17 mouse cellular contexts compared by ENCODE assay signal in the genomic region with DNA sequence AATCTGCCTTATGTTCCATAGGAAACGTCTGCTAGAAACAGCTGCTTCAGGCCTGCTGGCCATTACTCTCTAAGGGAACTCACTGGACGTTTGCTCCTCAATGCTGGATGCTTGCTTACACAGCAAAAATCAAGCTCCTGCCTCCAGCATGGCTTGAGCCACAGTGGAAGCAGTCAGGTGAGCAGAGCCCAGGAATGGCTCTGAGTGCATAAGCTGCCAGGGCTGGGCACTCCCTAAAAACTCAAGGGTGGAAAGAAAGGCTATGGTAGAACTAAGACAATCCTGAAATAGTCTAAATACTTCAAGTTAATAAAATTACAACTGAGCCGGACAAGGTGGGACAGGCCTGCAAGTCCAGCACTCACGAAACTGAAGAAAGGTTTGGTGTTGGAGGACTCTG. TPM values are rescaled to one million over a fixed set of nuclear protein-coding genes. Genes with fewer than 3 reads are reported as not detected.
A peak's percentile ranks its signal among the peaks of the same experiment; 100 is the strongest.
DNase-seq lines count a peak whose midpoint lies in the region; ATAC-seq and TF ChIP-seq lines count a peak whose summit lies in the region.
"Had no signal": no experiment of that assay in that cellular context is flagged by ENCODE, and none has a peak within 500 bp of the region (broad histone marks: within the 10 kb centered on the region; RNA-seq: fewer than 3 reads in every experiment).

No protein-coding gene starts in this region.

- no peak for TF ChIP-seq CTCF in gastrocnemius, adult 2 months (IDR thresholded peaks at IDR 0.05)
- no peak for TF ChIP-seq CTCF in liver, postnatal 0 days (IDR thresholded peaks at IDR 0.05; ENCODE audit: low read depth)

- no peak overlapping the region for H3K4me2 ChIP-seq in forebrain, embryonic 13.5 days
- H3K4me2 ChIP-seq in liver, postnatal 0 days (ENCODE audit: low read depth, low read length): no peak overlapping the region
- H3K4me2 ChIP-seq: hindbrain, embryonic 12.5 days; kidney, embryonic 15.5 days had no signal

- no peaks in the 10 kb centered on the region for H3K27me3 ChIP-seq in forebrain, embryonic 13.5 days
- H3K27me3 ChIP-seq in liver, postnatal 0 days (ENCODE audit: insufficient read depth, low read length): no peaks in the 10 kb centered on the region
- H3K27me3 ChIP-seq: hindbrain, embryonic 12.5 days; kidney, embryonic 15.5 days; megakaryocyte, embryonic 14.5 days had no signal

- no peaks in the 10 kb centered on the region for H3K9me3 ChIP-seq in ES-E14 (ENCODE audit: control insufficient read depth, insufficient read depth, low read depth, low read length)
- H3K9me3 ChIP-seq in forebrain, embryonic 13.5 days (replicated peaks): no peaks in the 10 kb centered on the region
- H3K9me3 ChIP-seq in liver, postnatal 0 days (ENCODE audit: low read length): no peaks in the 10 kb centered on the region
- H3K9me3 ChIP-seq: hindbrain, embryonic 12.5 days; kidney, embryonic 15.5 days; megakaryocyte, embryonic 14.5 days had no signal

- intact Hi-C loops in gastrocnemius, adult 2 months (cut with DNase I): no loop called here

- H3K27ac ChIP-seq in gastrocnemius, adult 2 months: peak overlapping the region; percentile 51; the same call in 1 of the 2 replicates
- H3K27ac ChIP-seq in ES-E14 (ENCODE audit: insufficient read depth, low read depth, low read length, poor library complexity, severe bottlenecking): no peak overlapping the region
- peak overlapping the region; percentile 89 for H3K27ac ChIP-seq in forebrain, embryonic 13.5 days
- no peak overlapping the region for H3K27ac ChIP-seq in liver, postnatal 0 days (ENCODE audit: low read depth)
- H3K27ac ChIP-seq: hindbrain, embryonic 12.5 days; kidney, embryonic 15.5 days had no signal

- H3K4me3 ChIP-seq in gastrocnemius, adult 2 months: no peak overlapping the region; the same call in 1 of the 2 replicates
- no peak overlapping the region for H3K4me3 ChIP-seq in ES-E14 (ENCODE audit: insufficient read depth in 1 of 2, low read depth in 1 of 2, low read length in 2 of 2, poor library complexity in 1 of 2, severe bottlenecking in 1 of 2)
- H3K4me3 ChIP-seq in forebrain, embryonic 13.5 days: no peak overlapping the region
- H3K4me3 ChIP-seq in liver, postnatal 0 days (ENCODE audit: low read depth, low read length): no peak overlapping the region
- H3K4me3 ChIP-seq: hindbrain, embryonic 12.5 days; kidney, embryonic 15.5 days; megakaryocyte, embryonic 14.5 days had no signal

- peak; percentile 23 for DNase-seq in gastrocnemius, adult 2 months
- DNase-seq in gastrocnemius, postnatal 4 days (ENCODE audit: low spot score in 2 of 2): no peak
- DNase-seq in kidney, postnatal 36 days: peak; percentile 13 to 19
- DNase-seq in kidney, adult 8-10 months: no peak
- DNase-seq in ES-E14 (ENCODE audit: low read depth, low spot score): no peak
- DNase-seq in testis, postnatal 10 days (ENCODE audit: low spot score): no peak
- DNase-seq in liver, postnatal 0 days: no peak
- DNase-seq: adrenal gland, postnatal 14 days; cerebellum, adult 18-20 months; layer of hippocampus, postnatal 36 days; liver; lung, adult 18-20 months; thymus, adult 18-20 months had no signal

- 76% methylated on average over 4 of the region's 4 CpGs for WGBS in forebrain, embryonic 13.5 days
- WGBS in liver, postnatal 0 days (ENCODE audit: insufficient replicate concordance): 78% methylated on average over 4 of the region's 4 CpGs

- no peak for ATAC-seq in forebrain, embryonic 13.5 days
- ATAC-seq in liver, postnatal 0 days: no peak

- TF ChIP-seq EP300 in liver, postnatal 0 days (IDR thresholded peaks at IDR 0.05; ENCODE audit: low read depth): no peak

- H3K4me1 ChIP-seq in ES-E14 (ENCODE audit: control insufficient read depth in 2 of 2, insufficient read depth in 2 of 2, low read length in 2 of 2, poor library complexity in 1 of 2): no peaks in the 10 kb centered on the region
- H3K4me1 ChIP-seq in forebrain, embryonic 13.5 days: peaks cover 47% of the 10 kb centered on the region
- peaks cover 5% of the 10 kb centered on the region; the same call in 1 of the 2 replicates for H3K4me1 ChIP-seq in liver, postnatal 0 days (ENCODE audit: insufficient read depth)
- H3K4me1 ChIP-seq: kidney, embryonic 15.5 days had no signal

- H3K9ac ChIP-seq in ES-E14 (ENCODE audit: insufficient read depth, low read depth, low read length, poor library complexity, severe bottlenecking): no peak overlapping the region
- 0 out of 2 replicates have a peak overlapping the region, but pooled peaks have one; percentile 26 for H3K9ac ChIP-seq in forebrain, embryonic 13.5 days
- H3K9ac ChIP-seq in liver, postnatal 0 days (replicated peaks): no peak overlapping the region
- H3K9ac ChIP-seq: hindbrain, embryonic 12.5 days; kidney, embryonic 15.5 days had no signal

- no peaks in the 10 kb centered on the region for H3K36me3 ChIP-seq in ES-E14 (ENCODE audit: control insufficient read depth, insufficient read depth, low read length, poor library complexity, severe bottlenecking)
- no peaks in the 10 kb centered on the region for H3K36me3 ChIP-seq in forebrain, embryonic 13.5 days (ENCODE audit: poor library complexity, severe bottlenecking)
- H3K36me3 ChIP-seq in liver, postnatal 0 days (replicated peaks; ENCODE audit: insufficient read depth, low read length): no peaks in the 10 kb centered on the region
- H3K36me3 ChIP-seq: hindbrain, embryonic 12.5 days; kidney, embryonic 15.5 days had no signal

- in situ Hi-C loops in ES-E14 (cut with MboI; ENCODE audit: low sequenced_read_pairs in 2 of 2, unreplicated experiment in 2 of 2): no loop called here

TF ChIP-seq in ES-E14, 5 proteins besides CTCF, POLR2A, EP300 and RAD21:
- TF ChIP-seq ZC3H11A (IDR thresholded peaks at IDR 0.05; ENCODE audit: borderline replicate concordance, low read depth, low read length) (no peak), HCFC1 (IDR thresholded peaks at IDR 0.05; ENCODE audit: borderline replicate concordance, insufficient read depth, low read length) (no peak), MAFK (IDR thresholded peaks at IDR 0.05; ENCODE audit: insufficient read depth, low read depth, low read length) (0 out of 2 replicates have a peak, but pooled peaks have one; percentile 46)

RNA-seq across cellular contexts. Expression of a gene that starts 30.7 kb away (rescaled TPM):
- total RNA-seq in gastrocnemius, adult 2 months (2021): 10 to 100 TPM; 35.4 to 35.5 TPM
- 10 to 100 TPM; 29.5 to 33.0 TPM for total RNA-seq in gastrocnemius, postnatal 4 days (2021)
- total RNA-seq in ES-E14 (2012; rRNA removed): 20.8 and 21.4 TPM in 2 replicates
- 29.4 and 29.5 TPM in 2 replicates for polyA plus RNA-seq in forebrain, embryonic 13.5 days (2015; fragmentation: Nextera tagmentation; extraction: Ambion mirVana)
- polyA plus RNA-seq in liver, postnatal 0 days (2015; fragmentation: Nextera tagmentation; extraction: Ambion mirVana): 6.4 and 8.7 TPM in 2 replicates

Comparison
In these comparisons a context has a peak if more than half of its experiments do, and no peak if none do; other contexts are left out.
1. DNase-seq: peak in gastrocnemius, adult 2 months (single experiment) and kidney, postnatal 36 days (2 of 2); none in gastrocnemius, postnatal 4 days (0 of 2), kidney, adult 8-10 months (0 of 2), ES-E14 (single experiment), testis, postnatal 10 days (single experiment) and liver, postnatal 0 days (single experiment).
2. H3K27ac ChIP-seq: peak in gastrocnemius, adult 2 months (single experiment) and forebrain, embryonic 13.5 days (single experiment); none in ES-E14 (single experiment) and liver, postnatal 0 days (single experiment).